Mouse (Mus musculus) splenic B cell, adult 2 months (primary cell): ENCODE results near the gene Gbgt1.

Source experiments
- DNase-seq: peaks from one replicate; pipeline ENCODE4 v3.0.0-alpha.2; 2011; ENCODE audit warnings: low read depth, low spot score
- H3K27me3 ChIP-seq: 2 replicates; pipeline ENCODE4 v1.6.1; 2012; ENCODE audit warnings: mild to moderate bottlenecking, low read length, moderate library complexity, mixed read lengths; ENCODE audit not compliant: control insufficient read depth, poor library complexity, insufficient read depth, severe bottlenecking
- H3K36me3 ChIP-seq: 2 replicates; pipeline ENCODE4 v1.6.1; 2012; ENCODE audit warnings: mild to moderate bottlenecking, low read length, moderate library complexity, mixed read lengths; ENCODE audit not compliant: control insufficient read depth, poor library complexity, insufficient read depth, severe bottlenecking

Gbgt1 gene

DNA sequence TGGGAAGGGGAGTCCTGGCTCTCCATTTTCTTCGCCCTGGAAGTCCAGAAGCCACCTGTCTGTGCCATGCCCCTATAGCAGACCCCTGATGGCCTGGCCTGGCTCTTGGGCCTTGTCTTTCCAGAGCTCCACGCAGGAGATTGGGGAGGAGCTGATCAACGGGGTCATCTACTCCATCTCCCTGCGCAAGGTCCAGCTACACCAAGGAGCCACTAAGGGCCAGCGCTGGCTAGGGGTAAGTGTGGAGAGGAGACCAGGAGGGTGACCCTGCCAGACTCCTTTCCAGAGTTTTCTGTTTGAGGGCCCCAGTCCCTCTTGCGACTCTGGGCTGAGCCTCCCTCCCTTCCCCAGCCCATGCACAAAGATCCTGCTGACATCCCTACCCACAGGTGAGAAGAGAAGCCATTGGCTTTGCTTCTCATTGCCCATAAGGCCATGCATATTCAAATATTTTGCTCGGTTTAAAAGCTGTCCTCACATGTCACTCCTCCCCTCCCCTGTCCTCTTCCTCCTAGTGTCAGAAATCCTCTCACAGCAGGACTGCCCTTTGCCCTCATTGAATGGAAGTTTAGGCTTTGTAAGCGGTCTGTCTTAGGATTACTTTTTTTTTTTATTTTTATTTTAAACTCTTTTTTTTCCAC is 44.0 kb downstream of the Gbgt1 start:
- peak; percentile 54 for DNase-seq
- no peaks in the 10 kb centered on the region for H3K27me3 ChIP-seq
- 0 out of 2 replicates have a peak, but pooled peaks cover 2% of the 10 kb centered on the region for H3K36me3 ChIP-seq

- no peak for DNase-seq
- H3K27me3 ChIP-seq = no peaks in the 10 kb centered on the region
- peaks cover 2% of the 10 kb centered on the region; the same call in 1 of the 2 replicates for H3K36me3 ChIP-seq
Observed at GRCm38 (mm10) chr2:28543894-28544293, 47.2 kb downstream of the Gbgt1 start.

- no peak for DNase-seq
- Histone ChIP-seq H3K27me3 (no peaks in the 10 kb centered on the region), H3K36me3 (peaks cover 14% of the 10 kb centered on the region)
Observed at GRCm38 (mm10) chr2:28545976-28546375, 49.3 kb downstream of the Gbgt1 start.

GRCm38 (mm10) chr2:28546560-28546959 is 49.9 kb downstream of the Gbgt1 start:
- DNase-seq = no peak
- H3K27me3 ChIP-seq = no peaks in the 10 kb centered on the region
- H3K36me3 ChIP-seq = peaks cover 16% of the 10 kb centered on the region

GRCm38 (mm10) chr2:28547237-28548172 is 50.8 kb downstream of the Gbgt1 start:
- peak; percentile 94 for DNase-seq
- peaks cover 16% of the 10 kb centered on the region for H3K36me3 ChIP-seq

GRCm38 (mm10) chr2:28549157-28549556 is 52.5 kb downstream of the Gbgt1 start:
- no peaks in the 10 kb centered on the region for H3K27me3 ChIP-seq
- DNase-seq = no peak

More at GRCm38 (mm10) chr2:28547237-28548172, 50.8 kb downstream of the Gbgt1 start:
- no peaks in the 10 kb centered on the region for H3K27me3 ChIP-seq

GRCm38 (mm10) chr2:28552301-28552700 is 55.6 kb downstream of the Gbgt1 start:
- Histone ChIP-seq H3K36me3 (peaks cover 14% of the 10 kb centered on the region), H3K27me3 (no peaks in the 10 kb centered on the region)
- no peak for DNase-seq

More at GRCm38 (mm10) chr2:28549157-28549556, 52.5 kb downstream of the Gbgt1 start:
- H3K36me3 ChIP-seq = peaks cover 16% of the 10 kb centered on the region
